Mouse (Mus musculus): Measurements from ENCODE around the gene Aste1. TPM values are rescaled to one million over a fixed set of nuclear protein-coding genes. Genes with fewer than 3 reads are reported as not detected.

Aste1 gene
- polyA plus RNA-seq, 1 experiment from 2014 or later: 13.8 TPM

DNA sequence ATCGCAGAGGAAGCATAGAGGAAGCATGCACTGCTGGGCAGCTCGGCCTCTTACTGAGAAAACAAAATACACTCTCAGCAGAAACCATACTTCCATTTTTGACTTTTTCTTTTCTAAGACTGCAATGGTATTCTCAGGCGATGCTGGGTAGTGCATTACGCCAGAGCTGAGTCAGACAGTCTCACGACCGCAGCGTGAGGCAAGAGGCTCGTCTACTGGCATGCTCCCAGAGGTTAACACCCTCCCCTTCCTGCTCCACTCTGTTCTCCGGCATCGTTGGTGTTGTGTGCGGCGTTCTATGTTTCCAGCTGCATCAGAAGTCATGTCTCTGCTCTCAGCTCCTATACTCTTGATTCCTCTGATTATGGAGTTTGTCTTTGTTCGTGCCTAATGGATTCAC lies 63.8 kb downstream of the Aste1 start:
- Histone ChIP-seq H3K27me3 (ENCODE audit: control insufficient read depth, insufficient read depth, low read length) (no peaks in the 10 kb centered on the region), H3K4me3 (ENCODE audit: low read depth, low read length) (no peak overlapping the region), H3K36me3 (ENCODE audit: control insufficient read depth, insufficient read depth, low read length) (peaks cover 16% of the 10 kb centered on the region; the same call in 1 of the 2 replicates), H3K9ac (replicated peaks; ENCODE audit: low read depth, low read length) (no peak overlapping the region), H3K4me1 (ENCODE audit: control insufficient read depth, insufficient read depth, low read length) (no peaks in the 10 kb centered on the region), H3K4me2 (replicated peaks; ENCODE audit: low read depth, low read length) (no peak overlapping the region), H3K9me3 (ENCODE audit: control insufficient read depth, low read depth, low read length) (no peaks in the 10 kb centered on the region), H3K27ac (ENCODE audit: low read length) (no peak overlapping the region)
- ATAC-seq (ENCODE audit: insufficient number of reproducible peaks, insufficient read depth, low FRiP score, low read depth): no peak
- WGBS: 89% methylated on average over 13 of the region's 13 CpGs

DNA sequence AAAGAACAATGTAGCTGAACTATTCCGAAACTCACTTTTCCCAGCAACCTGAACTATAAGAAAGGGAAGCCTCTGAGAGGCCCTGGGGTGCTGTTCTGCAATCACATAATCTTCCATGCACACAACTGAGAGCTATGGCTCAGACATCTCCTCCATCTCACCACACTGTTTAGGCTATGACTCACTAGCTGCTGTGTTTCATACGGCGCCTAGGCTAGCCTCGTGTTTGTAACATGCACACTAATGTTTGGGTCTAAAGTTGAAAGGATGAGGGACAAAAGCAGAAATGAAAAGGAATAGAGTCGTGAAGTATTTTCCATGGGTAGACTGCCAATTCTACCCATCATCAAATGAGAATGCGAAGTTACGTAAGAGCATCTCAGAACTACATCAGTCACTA lies 66.3 kb downstream of the Aste1 start:
- no peaks in the 10 kb centered on the region for H3K27me3 ChIP-seq (ENCODE audit: control insufficient read depth, insufficient read depth, low read length)
- no peak overlapping the region for H3K4me2 ChIP-seq (replicated peaks; ENCODE audit: low read depth, low read length)
- no peak overlapping the region for H3K9ac ChIP-seq (replicated peaks; ENCODE audit: low read depth, low read length)
- no peak overlapping the region for H3K4me3 ChIP-seq (ENCODE audit: low read depth, low read length)
- WGBS: 94% methylated on average over 7 of the region's 7 CpGs
- peaks cover 11% of the 10 kb centered on the region; the same call in 1 of the 2 replicates for H3K36me3 ChIP-seq (ENCODE audit: control insufficient read depth, insufficient read depth, low read length)
- no peaks in the 10 kb centered on the region for H3K9me3 ChIP-seq (ENCODE audit: control insufficient read depth, low read depth, low read length)
- no peak overlapping the region for H3K27ac ChIP-seq (ENCODE audit: low read length)
- no peak for ATAC-seq (ENCODE audit: insufficient number of reproducible peaks, insufficient read depth, low FRiP score, low read depth)
- no peaks in the 10 kb centered on the region for H3K4me1 ChIP-seq (ENCODE audit: control insufficient read depth, insufficient read depth, low read length)

Other genes starting within 250 kb of the Aste1 start
- gene Nek11, start 132 bp downstream of the Aste1 start, polyA plus RNA-seq (2014; fragmentation: Nextera tagmentation; extraction: Ambion mirVana): 0.13 and 0.25 TPM in 2 replicates
- gene Atp2c1, start 131.9 kb downstream of the Aste1 start, polyA plus RNA-seq (2014; fragmentation: Nextera tagmentation; extraction: Ambion mirVana): 62.5 and 72.5 TPM in 2 replicates
- gene Pik3r4, start 247.6 kb downstream of the Aste1 start, polyA plus RNA-seq (2014; fragmentation: Nextera tagmentation; extraction: Ambion mirVana): 24.9 and 26.5 TPM in 2 replicates